Mouse (Mus musculus) kidney, adult 10 weeks (tissue): ENCODE results near the gene Gca. TPM values are rescaled to one million over a fixed set of nuclear protein-coding genes. Genes with fewer than 3 reads are reported as not detected.

Source experiments
- polyA plus RNA-seq: library from polyadenylated mRNA; stranded (reverse); fragments of 350-450 nt; fragmentation: Illumina TruSeq; extraction: RNeasy Lipid Tissue Mini Kit (QIAGEN cat#74804); gene quantifications from one replicate; pipeline ENCODE4 v1.2.3, GENCODE M21; 2014; ENCODE audit warnings: low read depth, low replicate concordance

Gca gene
- polyA plus RNA-seq, result 48.9 TPM

DNA sequence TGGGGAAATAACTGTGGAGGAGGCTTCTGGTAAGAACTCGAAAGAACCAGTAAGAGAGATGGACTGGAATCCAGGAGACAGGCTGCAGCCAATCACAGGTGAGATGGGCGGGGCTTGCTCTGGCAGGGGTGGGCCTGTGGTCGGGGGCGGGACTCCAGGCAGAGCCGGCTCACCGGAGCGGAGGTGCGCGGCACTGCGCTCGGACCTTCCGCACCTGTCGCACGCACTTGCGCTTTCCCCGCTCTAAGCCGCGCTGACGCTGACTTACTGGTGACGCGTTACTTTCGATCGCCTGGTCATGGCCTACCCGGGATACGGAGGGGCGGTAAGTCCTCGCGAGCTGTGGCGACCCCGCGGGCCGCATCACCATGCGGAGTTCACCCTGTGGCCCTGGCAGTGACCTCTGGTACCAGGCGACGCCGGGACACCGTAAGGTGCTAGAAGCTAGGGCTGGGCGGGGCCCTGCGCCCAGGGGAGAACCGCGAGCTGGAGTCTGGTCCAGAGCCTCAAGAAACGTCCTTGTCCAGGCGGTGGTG, at the start of gene Gca:
Gene Gca (plus strand): TSS at position 151 of the 536 bp plus-strand sequence.

DNA sequence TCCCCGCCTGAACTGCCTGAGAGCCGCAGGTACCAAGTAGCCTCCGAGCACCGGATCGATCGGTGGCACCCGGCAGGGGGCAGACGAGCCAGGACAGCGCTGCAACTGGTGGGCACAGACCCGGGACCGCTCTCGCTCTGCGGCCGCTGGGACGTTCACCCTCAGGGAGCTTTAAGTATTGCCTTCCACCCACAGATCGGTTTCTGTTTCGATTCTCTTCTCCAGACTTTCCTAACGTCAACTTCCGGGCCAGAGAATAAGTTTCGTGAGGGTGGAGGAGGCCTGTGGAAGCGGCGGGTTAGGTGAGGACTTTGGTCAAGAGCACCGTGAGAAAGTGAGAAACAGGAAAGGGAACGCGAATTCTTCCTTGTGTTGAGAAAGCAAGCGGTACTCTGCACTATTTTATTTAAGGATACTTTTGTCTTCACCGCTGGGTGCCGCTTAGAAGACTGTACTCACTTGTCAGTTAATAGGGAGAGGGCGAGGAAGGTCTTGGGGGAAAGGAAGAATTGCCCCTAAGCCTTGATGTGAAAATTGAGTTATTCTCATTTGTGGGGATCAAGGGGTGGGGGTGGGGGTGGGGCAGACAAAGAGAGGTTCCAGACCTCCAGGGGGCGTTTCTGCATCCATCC, 18.0 kb upstream of the Gca start, which contains the start of gene Ifih1:
Gene Ifih1 (minus strand): TSS at position 242 of the 632 bp plus-strand sequence.

Other genes starting within 250 kb of the Gca start
- not detected for gene Gcg, start 180.6 kb upstream of the Gca start, polyA plus RNA-seq
- gene Fap, start 90.2 kb upstream of the Gca start, polyA plus RNA-seq, result 1.4 TPM
- gene Ifih1, start 18.0 kb upstream of the Gca start, polyA plus RNA-seq, result 20.1 TPM